Mouse (Mus musculus): ENCODE measurements around the gene Ppp1r9a.

Gene Ppp1r9a

GRCm38 (mm10) chr6:5039316-5039715 lies 136.6 kb downstream of the Ppp1r9a start:
- no peak for DNase-seq (ENCODE audit: low read depth, low spot score)

GRCm38 (mm10) chr6:5045854-5046253 lies 143.1 kb downstream of the Ppp1r9a start:
- DNase-seq (ENCODE audit: low read depth, low spot score) = no peak

- no peak for DNase-seq (ENCODE audit: low read depth, low spot score)
These were observed 145.3 kb downstream of the Ppp1r9a start for GRCm38 (mm10) chr6:5048025-5048424.

- DNase-seq (ENCODE audit: low read depth, low spot score) = no peak
These were observed 149.6 kb downstream of the Ppp1r9a start for GRCm38 (mm10) chr6:5052309-5052708.

GRCm38 (mm10) chr6:5054446-5055095 lies 151.9 kb downstream of the Ppp1r9a start:
- DNase-seq (ENCODE audit: low read depth, low spot score) = no peak

GRCm38 (mm10) chr6:5074736-5075135 lies 172.0 kb downstream of the Ppp1r9a start:
- no peak for DNase-seq (ENCODE audit: low read depth, low spot score)

- DNase-seq (ENCODE audit: low read depth, low spot score) = no peak
These were observed 173.0 kb downstream of the Ppp1r9a start for GRCm38 (mm10) chr6:5075680-5076079.

- peak; percentile 14 for DNase-seq (ENCODE audit: low read depth, low spot score)
These were observed 175.3 kb downstream of the Ppp1r9a start for GRCm38 (mm10) chr6:5078009-5078408.

- no peak for DNase-seq (ENCODE audit: low read depth, low spot score)
These were observed 176.4 kb downstream of the Ppp1r9a start for GRCm38 (mm10) chr6:5079108-5079507.

GRCm38 (mm10) chr6:5080094-5080493 lies 177.4 kb downstream of the Ppp1r9a start:
- DNase-seq (ENCODE audit: low read depth, low spot score) = no peak

- no peak for DNase-seq (ENCODE audit: low read depth, low spot score)
These were observed 177.8 kb downstream of the Ppp1r9a start for GRCm38 (mm10) chr6:5080496-5080895.

- DNase-seq (ENCODE audit: low read depth, low spot score) = no peak
These were observed 178.4 kb downstream of the Ppp1r9a start for GRCm38 (mm10) chr6:5081099-5081498.

GRCm38 (mm10) chr6:5082144-5082543 lies 179.4 kb downstream of the Ppp1r9a start:
- no peak for DNase-seq (ENCODE audit: low read depth, low spot score)

GRCm38 (mm10) chr6:5082740-5083139 lies 180.0 kb downstream of the Ppp1r9a start:
- DNase-seq (ENCODE audit: low read depth, low spot score) = no peak

- no peak for DNase-seq (ENCODE audit: low read depth, low spot score)
These were observed 181.2 kb downstream of the Ppp1r9a start for GRCm38 (mm10) chr6:5083957-5084356.

- no peak for DNase-seq (ENCODE audit: low read depth, low spot score)
These were observed 189.2 kb downstream of the Ppp1r9a start for GRCm38 (mm10) chr6:5091873-5092272.

GRCm38 (mm10) chr6:5092795-5093194 lies 190.1 kb downstream of the Ppp1r9a start:
- DNase-seq (ENCODE audit: low read depth, low spot score) = no peak

GRCm38 (mm10) chr6:5093516-5093915 lies 190.8 kb downstream of the Ppp1r9a start:
- peak; percentile 16 for DNase-seq (ENCODE audit: low read depth, low spot score)

- no peak for DNase-seq (ENCODE audit: low read depth, low spot score)
These were observed 192.8 kb downstream of the Ppp1r9a start for GRCm38 (mm10) chr6:5095365-5095973.

GRCm38 (mm10) chr6:5097309-5097708 lies 194.6 kb downstream of the Ppp1r9a start:
- DNase-seq (ENCODE audit: low read depth, low spot score) = no peak

- DNase-seq (ENCODE audit: low read depth, low spot score) = no peak
These were observed 196.6 kb downstream of the Ppp1r9a start for GRCm38 (mm10) chr6:5099282-5099681.

- DNase-seq (ENCODE audit: low read depth, low spot score) = no peak
These were observed 197.1 kb downstream of the Ppp1r9a start for GRCm38 (mm10) chr6:5099842-5100241.

GRCm38 (mm10) chr6:5100347-5100746 lies 197.6 kb downstream of the Ppp1r9a start:
- no peak for DNase-seq (ENCODE audit: low read depth, low spot score)

Measured in skeletal muscle tissue, adult 2 months (tissue).